Mouse (Mus musculus) testis, postnatal 10 days (tissue): ENCODE measurements at regions not wholly inside any gene's neighbourhood (a gene's known extent, or its start where the extent isn't known, plus 50 kb on each side); places are given as distances from the start of the nearest gene placed in this dataset.
"Not testable (repeated sequence)": the region's sequence is repeated elsewhere in the genome, so short reads cannot be mapped to it uniquely, and the experiment has no call there.

Experiments
- DNase-seq: peaks from one replicate; pipeline ENCODE4 v3.0.0; 2021; ENCODE audit warnings: low spot score

DNA sequence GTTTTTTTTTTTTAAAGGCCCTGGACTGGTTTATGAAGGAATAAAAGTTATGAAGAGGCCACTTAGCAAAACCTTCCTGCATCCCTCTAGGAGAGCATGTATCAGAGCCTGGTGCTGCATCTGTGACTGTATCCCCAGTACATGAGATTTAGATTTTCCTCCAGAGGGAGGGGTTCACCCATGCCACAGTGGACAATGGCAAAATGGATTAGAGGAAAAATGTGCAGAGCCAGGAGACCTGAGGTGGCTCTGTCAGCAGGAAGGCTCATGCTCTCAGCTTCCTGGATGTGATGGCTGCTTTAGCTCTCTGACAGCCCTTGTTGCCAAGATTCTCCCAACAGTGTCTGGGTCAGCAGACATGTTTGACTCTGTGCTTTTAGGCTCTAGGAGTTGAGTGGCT, 298.2 kb downstream of the Eipr1 start:
- no peak for DNase-seq

GRCm38 (mm10) chr12:29050516-29051251, 299.1 kb downstream of the Eipr1 start:
- DNase-seq, result no peak

GRCm38 (mm10) chr12:29054367-29054766, 302.8 kb downstream of the Eipr1 start:
- DNase-seq, result no peak

GRCm38 (mm10) chr12:29062025-29062637, 310.5 kb downstream of the Eipr1 start:
- no peak for DNase-seq

- no peak for DNase-seq
Measured at GRCm38 (mm10) chr12:29062801-29063200, 311.2 kb downstream of the Eipr1 start.

- DNase-seq, result no peak
Measured at GRCm38 (mm10) chr12:29068180-29068579, 316.6 kb downstream of the Eipr1 start.

GRCm38 (mm10) chr12:29075096-29075852, 323.7 kb downstream of the Eipr1 start:
- DNase-seq, result no peak

DNA sequence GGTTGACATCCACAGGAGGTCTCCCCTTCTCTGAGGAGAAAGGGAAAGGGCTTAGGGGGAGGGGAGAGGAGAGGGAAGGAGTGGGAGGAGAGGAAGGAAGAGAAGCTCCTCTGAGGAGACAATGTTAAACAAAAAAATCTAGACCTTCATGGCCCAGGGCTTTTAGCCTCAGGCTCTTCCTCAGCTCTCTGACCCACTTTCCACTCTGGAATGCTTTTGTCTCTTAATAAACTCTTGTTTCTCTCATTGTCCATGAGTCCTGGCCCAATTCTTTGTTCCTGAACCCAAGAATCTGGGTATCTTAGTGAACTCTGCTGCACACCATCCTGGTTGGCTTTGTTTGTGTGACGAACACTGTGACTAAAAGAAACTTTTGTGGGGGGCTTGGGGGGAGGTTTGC, 325.0 kb downstream of the Eipr1 start:
- DNase-seq, result no peak

- DNase-seq, result no peak
Measured at GRCm38 (mm10) chr12:29079011-29079410, 327.4 kb downstream of the Eipr1 start.

DNA sequence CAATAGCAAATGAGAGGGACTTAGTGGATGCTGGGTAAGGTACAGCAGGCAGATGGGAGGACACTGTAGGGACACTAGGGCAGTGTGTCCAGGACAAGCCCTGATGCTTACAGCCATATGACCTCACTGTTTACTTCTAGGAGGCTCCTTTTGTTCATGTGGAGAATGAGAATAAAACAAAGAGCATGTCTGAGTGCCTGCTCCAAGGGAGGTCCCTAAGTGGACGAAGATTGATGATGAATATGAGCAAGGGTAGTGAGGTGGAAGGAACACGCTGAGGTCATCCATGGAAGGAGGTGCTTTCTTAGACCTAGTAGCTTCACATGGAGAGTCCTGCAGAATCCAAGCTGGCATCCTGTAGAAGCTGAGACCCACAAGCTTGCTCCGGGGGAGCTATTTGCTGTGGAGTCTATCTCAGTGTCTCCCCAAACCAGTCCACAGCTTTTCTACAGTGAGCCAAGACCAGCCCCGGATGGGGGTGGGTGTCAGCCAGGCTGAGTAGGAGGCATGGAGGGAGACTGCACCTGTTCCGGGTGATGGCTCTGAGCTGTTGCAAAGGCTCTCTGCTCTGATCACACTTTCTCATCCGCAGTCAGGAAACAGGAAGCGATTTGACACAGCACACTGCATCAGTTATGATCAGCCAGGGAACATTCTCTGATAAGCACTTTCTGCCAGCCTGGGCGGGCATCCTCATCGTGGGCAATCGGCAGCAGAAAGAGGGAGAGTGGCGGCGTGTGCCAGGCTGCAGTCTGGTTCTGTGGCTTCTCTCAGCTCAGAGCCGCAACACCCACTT, 332.0 kb downstream of the Eipr1 start:
- peak; percentile 11 for DNase-seq

DNA sequence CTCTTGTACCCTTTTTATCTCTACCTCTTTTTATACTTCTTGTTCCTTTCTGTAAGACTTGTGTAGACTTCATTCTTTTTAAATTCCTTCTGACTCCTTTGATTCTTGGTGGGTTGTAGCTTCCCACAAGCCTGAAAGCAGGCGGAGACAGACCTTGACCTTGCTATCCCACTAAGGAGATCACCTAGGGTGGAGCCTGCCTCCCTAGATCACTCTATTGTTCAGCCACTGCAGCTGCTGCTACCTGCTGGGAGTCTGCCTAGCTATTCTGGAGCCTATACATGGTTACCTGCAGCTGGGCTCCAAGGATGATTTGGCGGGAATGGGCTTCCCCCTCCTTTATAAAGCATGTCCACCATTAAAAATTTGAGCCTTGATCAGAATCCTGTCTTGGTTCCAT, 335.6 kb downstream of the Eipr1 start:
- not testable (repeated sequence) for DNase-seq

- DNase-seq, result no peak
Measured at GRCm38 (mm10) chr12:29089634-29090033, 338.0 kb downstream of the Eipr1 start.

DNA sequence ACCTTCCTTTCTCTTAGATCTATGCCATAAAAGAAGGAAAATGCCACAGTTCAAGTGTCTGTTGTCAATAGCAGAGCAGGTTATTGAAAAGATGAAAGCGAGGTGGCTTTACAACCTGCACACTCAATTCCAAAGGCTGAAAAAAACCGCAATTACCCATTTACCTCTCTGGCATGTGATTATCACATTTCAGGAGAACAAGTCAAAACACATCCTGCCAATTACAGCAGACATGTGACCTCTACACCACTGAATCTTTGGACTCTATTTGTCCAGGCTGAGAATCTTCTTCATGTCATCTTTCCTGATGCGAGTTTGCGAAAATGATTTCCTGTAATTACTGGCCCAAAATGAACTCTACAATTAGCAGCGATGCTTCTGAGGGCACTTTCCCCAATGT, 338.8 kb downstream of the Eipr1 start:
- DNase-seq, result no peak

GRCm38 (mm10) chr12:29095406-29096032, 343.9 kb downstream of the Eipr1 start:
- DNase-seq, result no peak

- peak; percentile 43 for DNase-seq
Measured at GRCm38 (mm10) chr12:29096033-29096913, 344.7 kb downstream of the Eipr1 start.

GRCm38 (mm10) chr12:29100042-29100570, 348.5 kb downstream of the Eipr1 start:
- no peak for DNase-seq

DNA sequence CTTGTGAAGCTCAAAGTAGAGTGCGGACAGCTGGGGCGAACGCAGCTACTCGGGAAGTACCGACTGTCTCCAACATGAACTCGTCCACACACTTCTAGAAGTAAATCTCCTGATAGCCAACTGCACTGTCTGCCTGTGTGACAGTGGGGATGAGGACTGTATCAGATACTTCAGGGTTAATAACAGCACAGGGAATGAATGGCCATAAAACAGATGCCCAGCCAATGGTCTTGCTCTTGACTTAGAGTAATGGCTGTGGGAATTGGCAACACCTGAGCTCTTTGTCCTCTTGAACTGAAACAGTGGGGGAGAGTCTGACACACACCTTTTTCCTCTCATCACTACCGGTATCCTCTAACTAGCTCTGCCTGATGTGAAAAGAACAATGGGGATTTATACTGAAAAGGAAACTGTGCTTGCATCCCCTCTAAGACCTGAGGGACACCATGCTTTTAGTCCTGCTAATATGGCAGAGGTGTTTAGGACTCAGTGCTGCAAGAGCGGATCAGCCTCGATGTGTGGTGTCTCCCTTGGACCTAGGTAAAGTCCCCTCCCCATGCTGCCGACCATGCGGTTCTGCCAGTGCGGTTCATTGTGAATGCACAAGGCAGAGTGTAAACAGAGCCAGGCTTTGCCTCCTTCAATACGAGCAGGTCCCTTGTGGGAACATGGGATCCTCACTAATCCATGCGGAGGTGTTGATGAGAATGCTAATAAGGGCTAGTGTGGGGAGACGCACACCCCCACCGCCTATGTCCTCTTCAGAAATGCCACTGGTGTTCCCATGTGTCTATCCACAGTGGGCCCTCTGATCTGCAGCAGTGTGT, 355.5 kb downstream of the Eipr1 start:
- DNase-seq, result no peak

DNA sequence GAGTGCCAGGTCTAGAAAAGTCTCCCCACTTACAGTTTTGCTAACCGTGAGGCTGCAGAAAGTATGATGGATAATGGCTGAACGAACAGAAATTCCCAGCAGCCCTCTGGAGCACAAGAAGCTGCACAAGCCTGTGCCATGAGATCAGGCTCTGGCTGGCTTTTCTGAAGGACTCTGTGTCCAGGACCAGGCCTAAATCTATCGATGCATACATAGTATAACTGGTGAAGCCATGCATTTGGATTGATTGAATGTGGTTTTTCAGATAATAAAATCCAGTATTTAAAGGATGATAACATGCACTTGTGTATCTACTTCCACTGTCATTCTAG, 356.1 kb downstream of the Eipr1 start:
- DNase-seq, result no peak

DNA sequence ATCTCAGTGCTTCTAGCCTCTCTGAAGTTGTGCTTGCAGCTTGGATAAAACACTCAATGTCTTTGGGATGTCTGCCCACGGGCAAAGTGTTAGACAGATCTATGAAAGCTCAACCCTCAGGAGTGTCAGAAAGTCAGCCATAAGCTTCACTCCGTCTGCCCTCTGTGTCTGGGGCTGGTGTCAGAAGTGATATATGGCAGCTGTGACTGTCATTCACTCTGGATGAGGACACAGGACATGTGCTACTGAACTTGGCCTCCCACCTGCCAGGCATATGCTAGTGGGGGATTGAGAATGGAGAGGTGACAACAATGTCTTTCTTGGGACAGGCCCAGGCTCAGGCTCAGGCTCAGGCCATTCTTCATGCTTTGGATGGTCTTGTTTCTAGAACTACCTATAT, 366.7 kb downstream of the Eipr1 start:
- no peak for DNase-seq

DNA sequence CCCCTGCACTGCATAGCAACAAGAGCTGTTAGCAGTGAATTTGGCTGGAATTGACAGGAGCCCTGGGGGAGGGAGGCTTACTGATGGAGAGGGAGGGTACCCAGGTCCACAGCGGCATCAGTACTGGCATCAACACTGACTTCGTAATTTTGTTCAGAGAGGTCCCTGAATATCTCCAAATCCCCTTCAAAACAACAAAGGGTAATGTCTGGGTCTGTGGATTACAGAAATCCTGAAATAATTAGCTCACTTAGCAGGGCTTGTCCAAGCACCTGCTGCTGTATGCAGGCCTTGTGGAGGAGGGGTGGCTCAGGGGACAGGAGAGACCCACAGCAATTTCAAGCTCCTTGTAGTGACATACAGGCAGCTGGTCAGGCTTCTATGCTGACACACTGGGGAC, 369.6 kb downstream of the Eipr1 start:
- no peak for DNase-seq
